Comparison of ENCODE assay signal across 9 mouse cellular contexts in the genomic region with DNA sequence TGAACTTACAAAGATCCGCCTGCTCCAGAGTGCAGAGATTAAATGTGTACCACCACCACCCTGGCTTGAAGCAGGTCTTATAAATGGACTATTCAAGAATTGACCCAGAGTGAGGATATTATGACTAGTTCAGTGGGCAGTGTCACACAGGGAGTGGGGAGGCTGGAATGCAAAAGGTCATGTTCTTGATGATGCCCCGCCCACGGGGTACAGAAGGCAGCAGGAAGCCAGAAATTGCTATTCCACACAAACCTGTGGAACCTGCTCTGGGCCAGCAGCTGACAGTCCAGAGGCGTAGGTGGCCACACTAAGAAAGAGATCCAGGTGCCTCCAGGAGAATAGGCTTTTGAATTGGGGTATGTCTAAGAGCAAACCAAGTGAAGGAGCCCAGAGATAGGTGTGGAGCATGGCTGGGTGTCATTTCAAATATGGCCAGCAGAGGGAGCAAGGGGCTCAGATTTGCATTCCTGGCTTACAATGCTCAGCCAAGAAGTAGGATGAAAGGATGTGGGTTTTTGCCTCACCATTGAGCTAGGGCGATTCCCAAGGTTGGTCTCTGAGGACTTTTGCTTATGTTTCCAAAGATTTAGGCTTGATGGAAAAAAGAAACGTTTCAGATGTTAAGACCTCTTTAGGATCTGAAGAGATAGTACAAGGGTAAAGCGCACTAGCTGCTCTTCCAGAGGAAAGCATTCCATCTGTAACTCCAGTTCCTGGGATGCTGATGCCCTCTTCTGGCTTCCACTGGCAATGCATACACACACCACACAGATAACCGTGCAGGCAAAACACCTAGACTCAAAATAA. TPM values are rescaled to one million over a fixed set of nuclear protein-coding genes. Genes with fewer than 3 reads are reported as not detected.
DNase-seq lines count a peak whose midpoint lies in the region; ATAC-seq and TF ChIP-seq lines count a peak whose summit lies in the region.
"Had no signal": no experiment of that assay in that cellular context is flagged by ENCODE, and none has a peak within 500 bp of the region (broad histone marks: within the 10 kb centered on the region; RNA-seq: fewer than 3 reads in every experiment).

No protein-coding gene starts in this region.

- H3K79me2 ChIP-seq in liver, adult 2 months (ENCODE audit: control insufficient read depth, insufficient read depth, low read length): no peaks in the 10 kb centered on the region

- no peak for TF ChIP-seq POLR2A in liver, adult 2 months (IDR thresholded peaks at IDR 0.05; ENCODE audit: extremely low read depth, insufficient read depth, low read length)

- peaks cover 6% of the 10 kb centered on the region; the same call in 1 of the 2 replicates for H3K4me1 ChIP-seq in heart, embryonic 11.5 days (ENCODE audit: control insufficient read depth, insufficient read depth, low read length)
- peaks cover 55% of the 10 kb centered on the region for H3K4me1 ChIP-seq in kidney, embryonic 15.5 days
- no peaks in the 10 kb centered on the region for H3K4me1 ChIP-seq in liver, adult 2 months (ENCODE audit: control insufficient read depth, insufficient read depth, low read length)
- peaks cover 14% of the 10 kb centered on the region for H3K4me1 ChIP-seq in stomach, embryonic 15.5 days

- H3K4me3 ChIP-seq in heart, embryonic 11.5 days (ENCODE audit: low read depth, low read length): no peak overlapping the region; the same call in 1 of the 2 replicates
- peak overlapping the region; percentile 21; the same call in 1 of the 2 replicates for H3K4me3 ChIP-seq in kidney, embryonic 15.5 days (replicated peaks)
- no peak overlapping the region for H3K4me3 ChIP-seq in liver, adult 2 months (ENCODE audit: insufficient read depth, low read depth, low read length)
- no peak overlapping the region for H3K4me3 ChIP-seq in stomach, embryonic 15.5 days (replicated peaks)
- H3K4me3 ChIP-seq: erythroblast, embryonic 14.5 days had no signal

- no peaks in the 10 kb centered on the region for H3K27me3 ChIP-seq in heart, embryonic 11.5 days (ENCODE audit: control insufficient read depth, insufficient read depth, low read length)
- H3K27me3 ChIP-seq in kidney, embryonic 15.5 days: no peaks in the 10 kb centered on the region
- H3K27me3 ChIP-seq in liver, adult 2 months (ENCODE audit: control insufficient read depth, insufficient read depth, low read length): no peaks in the 10 kb centered on the region
- no peaks in the 10 kb centered on the region for H3K27me3 ChIP-seq in stomach, embryonic 15.5 days (replicated peaks)

- peak; percentile 74 for TF ChIP-seq CTCF in liver, adult 2 months (IDR thresholded peaks at IDR 0.05; ENCODE audit: low read depth, low read length)

- no peak overlapping the region for H3K27ac ChIP-seq in heart, embryonic 11.5 days (ENCODE audit: low read depth, low read length)
- peak overlapping the region; percentile 72 for H3K27ac ChIP-seq in kidney, embryonic 15.5 days
- H3K27ac ChIP-seq in liver, adult 2 months (replicated peaks; ENCODE audit: insufficient read depth, low read depth, low read length): no peak overlapping the region
- peak overlapping the region; percentile 44; the same call in 1 of the 2 replicates for H3K27ac ChIP-seq in stomach, embryonic 15.5 days

- peak; percentile 73 for DNase-seq in CD4-positive helper T cell, adult 2 months (ENCODE audit: low read depth, low spot score)
- DNase-seq in brain, adult 2 months (ENCODE audit: low read depth, low spot score): peak; percentile 93
- DNase-seq in liver, adult 2 months (ENCODE audit: extremely low read depth, low read depth, low spot score): peak; percentile 49
- peak; percentile 94 for DNase-seq in neural tube, embryonic 10.5 days (ENCODE audit: extremely low spot score, low spot score)

- WGBS in heart, embryonic 11.5 days (ENCODE audit: insufficient replicate concordance): 37% methylated on average over 8 of the region's 8 CpGs
- 30% methylated on average over 8 of the region's 8 CpGs for WGBS in kidney, embryonic 15.5 days
- WGBS in liver, adult 2 months: 40% methylated on average over 8 of the region's 8 CpGs
- 31% methylated on average over 8 of the region's 8 CpGs for WGBS in stomach, embryonic 15.5 days

- ATAC-seq in erythroblast, adult 5-6 weeks (replicated peaks; ENCODE audit: low FRiP score, poor library complexity, severe bottlenecking): peak; percentile 84
- ATAC-seq in heart, embryonic 11.5 days (replicated peaks; ENCODE audit: insufficient number of reproducible peaks, low FRiP score, low TSS enrichment): no peak
- 0 out of 2 replicates have a peak, but pooled peaks have one; percentile 22 for ATAC-seq in kidney, embryonic 15.5 days (replicated peaks; ENCODE audit: low FRiP score)
- ATAC-seq in stomach, embryonic 15.5 days (ENCODE audit: insufficient read depth, low FRiP score, low read depth): peak; percentile 71

- peak overlapping the region; percentile 41 for H3K4me2 ChIP-seq in heart, embryonic 11.5 days
- peak overlapping the region; percentile 55 for H3K4me2 ChIP-seq in kidney, embryonic 15.5 days
- peak overlapping the region; percentile 40; the same call in 1 of the 2 replicates for H3K4me2 ChIP-seq in stomach, embryonic 15.5 days

- no peak overlapping the region for H3K9ac ChIP-seq in heart, embryonic 11.5 days (ENCODE audit: low read depth, low read length)
- no peak overlapping the region for H3K9ac ChIP-seq in kidney, embryonic 15.5 days
- no peak overlapping the region for H3K9ac ChIP-seq in liver, adult 2 months (ENCODE audit: low read depth, low read length)
- no peak overlapping the region for H3K9ac ChIP-seq in stomach, embryonic 15.5 days

- H3K9me3 ChIP-seq in heart, embryonic 11.5 days (replicated peaks; ENCODE audit: control insufficient read depth, low read length): no peaks in the 10 kb centered on the region
- H3K9me3 ChIP-seq in kidney, embryonic 15.5 days (replicated peaks): no peaks in the 10 kb centered on the region
- H3K9me3 ChIP-seq in stomach, embryonic 15.5 days: no peaks in the 10 kb centered on the region

- peaks cover 13% of the 10 kb centered on the region for H3K36me3 ChIP-seq in heart, embryonic 11.5 days (ENCODE audit: control insufficient read depth, insufficient read depth, low read length)
- peaks cover 37% of the 10 kb centered on the region for H3K36me3 ChIP-seq in kidney, embryonic 15.5 days
- H3K36me3 ChIP-seq in liver, adult 2 months (ENCODE audit: control insufficient read depth, insufficient read depth, low read length): peaks cover 4% of the 10 kb centered on the region
- peaks cover 17% of the 10 kb centered on the region for H3K36me3 ChIP-seq in stomach, embryonic 15.5 days

RNA-seq across cellular contexts. Expression of a gene that starts 2.2 kb away (rescaled TPM):
- total RNA-seq in erythroblast, adult 5-6 weeks (2015; ENCODE audit: low replicate concordance): 5.4 and 8.2 TPM in 2 replicates
- 5.6 and 8.9 TPM in 2 replicates for total RNA-seq in erythroblast, adult 5-6 weeks (2017; ENCODE audit: low replicate concordance)
- 17.4 and 18.1 TPM in 2 replicates for polyA plus RNA-seq in heart, embryonic 11.5 days (2014; fragmentation: Nextera tagmentation; extraction: Ambion mirVana)
- 30.0 and 30.1 TPM in 2 replicates for polyA plus RNA-seq in kidney, embryonic 15.5 days (2015; fragmentation: Nextera tagmentation; extraction: Ambion mirVana)
- 8.1 and 9.8 TPM in 2 replicates for total RNA-seq in liver, adult 2 months (2014; rRNA removed)
- 26.3 and 26.6 TPM in 2 replicates for polyA plus RNA-seq in liver, adult 2 months (2012; rRNA removed)
- polyA plus RNA-seq in stomach, embryonic 15.5 days (2015; fragmentation: Nextera tagmentation; extraction: Ambion mirVana): 19.1 and 20.0 TPM in 2 replicates

RNA-seq across cellular contexts. Expression of a gene that starts 15.2 kb away (rescaled TPM):
- 1.9 and 4.2 TPM in 2 replicates for total RNA-seq in erythroblast, adult 5-6 weeks (2015; ENCODE audit: low replicate concordance)
- 5.1 and 9.8 TPM in 2 replicates for total RNA-seq in erythroblast, adult 5-6 weeks (2017; ENCODE audit: low replicate concordance)
- polyA plus RNA-seq in heart, embryonic 11.5 days (2014; fragmentation: Nextera tagmentation; extraction: Ambion mirVana): 6.7 and 8.3 TPM in 2 replicates
- 15.6 and 16.4 TPM in 2 replicates for polyA plus RNA-seq in kidney, embryonic 15.5 days (2015; fragmentation: Nextera tagmentation; extraction: Ambion mirVana)
- 9.2 and 13.8 TPM in 2 replicates for total RNA-seq in liver, adult 2 months (2014; rRNA removed)
- 29.4 and 31.5 TPM in 2 replicates for polyA plus RNA-seq in liver, adult 2 months (2012; rRNA removed)
- polyA plus RNA-seq in stomach, embryonic 15.5 days (2015; fragmentation: Nextera tagmentation; extraction: Ambion mirVana): 19.7 and 21.3 TPM in 2 replicates

RNA-seq across cellular contexts. Expression of a gene that starts 29.3 kb away (rescaled TPM):
- total RNA-seq in erythroblast, adult 5-6 weeks (2015; ENCODE audit: low replicate concordance): 25.1 and 27.7 TPM in 2 replicates
- 29.7 and 31.1 TPM in 2 replicates for total RNA-seq in erythroblast, adult 5-6 weeks (2017; ENCODE audit: low replicate concordance)
- polyA plus RNA-seq in heart, embryonic 11.5 days (2014; fragmentation: Nextera tagmentation; extraction: Ambion mirVana): 21.0 and 25.6 TPM in 2 replicates
- polyA plus RNA-seq in kidney, embryonic 15.5 days (2015; fragmentation: Nextera tagmentation; extraction: Ambion mirVana): 37.6 and 41.8 TPM in 2 replicates
- 9.0 and 10.2 TPM in 2 replicates for total RNA-seq in liver, adult 2 months (2014; rRNA removed)
- 13.5 and 19.7 TPM in 2 replicates for polyA plus RNA-seq in liver, adult 2 months (2012; rRNA removed)
- 32.2 and 36.3 TPM in 2 replicates for polyA plus RNA-seq in stomach, embryonic 15.5 days (2015; fragmentation: Nextera tagmentation; extraction: Ambion mirVana)

RNA-seq across cellular contexts. Expression of a gene that starts 30.3 kb away (rescaled TPM):
- total RNA-seq in erythroblast, adult 5-6 weeks (2015; ENCODE audit: low replicate concordance): 2.3 and 9.2 TPM in 2 replicates
- 1.8 and 2.2 TPM in 2 replicates for total RNA-seq in erythroblast, adult 5-6 weeks (2017; ENCODE audit: low replicate concordance)
- polyA plus RNA-seq in heart, embryonic 11.5 days (2014; fragmentation: Nextera tagmentation; extraction: Ambion mirVana): 28.8 and 30.2 TPM in 2 replicates
- polyA plus RNA-seq in kidney, embryonic 15.5 days (2015; fragmentation: Nextera tagmentation; extraction: Ambion mirVana): 40.9 and 41.8 TPM in 2 replicates
- total RNA-seq in liver, adult 2 months (2014; rRNA removed): 7.8 and 10.0 TPM in 2 replicates
- 37.6 and 48.2 TPM in 2 replicates for polyA plus RNA-seq in liver, adult 2 months (2012; rRNA removed)
- polyA plus RNA-seq in stomach, embryonic 15.5 days (2015; fragmentation: Nextera tagmentation; extraction: Ambion mirVana): 33.3 and 35.7 TPM in 2 replicates

RNA-seq across cellular contexts. Expression of a gene that starts 51.3 kb away (rescaled TPM):
- 16.9 and 19.4 TPM in 2 replicates for total RNA-seq in erythroblast, adult 5-6 weeks (2015; ENCODE audit: low replicate concordance)
- 18.8 and 20.8 TPM in 2 replicates for total RNA-seq in erythroblast, adult 5-6 weeks (2017; ENCODE audit: low replicate concordance)
- polyA plus RNA-seq in heart, embryonic 11.5 days (2014; fragmentation: Nextera tagmentation; extraction: Ambion mirVana): 17.9 and 18.4 TPM in 2 replicates
- 19.4 and 21.5 TPM in 2 replicates for polyA plus RNA-seq in kidney, embryonic 15.5 days (2015; fragmentation: Nextera tagmentation; extraction: Ambion mirVana)
- 0.18 and 0.34 TPM in 2 replicates for total RNA-seq in liver, adult 2 months (2014; rRNA removed)
- 0.31 and 0.54 TPM in 2 replicates for polyA plus RNA-seq in liver, adult 2 months (2012; rRNA removed)
- polyA plus RNA-seq in stomach, embryonic 15.5 days (2015; fragmentation: Nextera tagmentation; extraction: Ambion mirVana): 28.5 and 29.4 TPM in 2 replicates

Comparison
In these comparisons a context has a peak if more than half of its experiments do, and no peak if none do; other contexts are left out.
1. H3K27ac ChIP-seq: peak in kidney, embryonic 15.5 days (single experiment) and stomach, embryonic 15.5 days (single experiment); none in heart, embryonic 11.5 days (single experiment) and liver, adult 2 months (single experiment).
2. Peak in every context shown above with its lines, with median percentiles within 50 percentile points of each other: DNase-seq and H3K4me2 ChIP-seq.